Mouse (Mus musculus) liver, embryonic 13.5 days (tissue): ENCODE measurements around the gene Exoc6b. TPM values are rescaled to one million over a fixed set of nuclear protein-coding genes. Genes with fewer than 3 reads are reported as not detected.
A peak's percentile ranks its signal among the peaks of the same experiment; 100 is the strongest.

ENCODE experiments used
- ATAC-seq: fragments of 200-750 bp; cut with Nextera tagmentation; 2 replicates; pipeline ENCODE4 v1.8.0; 2017; ENCODE audit warnings: low read depth, mild to moderate bottlenecking, moderate number of reproducible peaks, moderate library complexity
- DNase-seq: peaks from one replicate; pipeline ENCODE4 v3.0.0; 2022
- H3K27ac ChIP-seq: fragments of 300-500 bp; sonication (generic); 2 replicates; pipeline ENCODE4 v1.5.1; 2015; ENCODE audit warnings: moderate library complexity, mild to moderate bottlenecking, inconsistent platforms
- H3K27me3 ChIP-seq: fragments of 300-500 bp; sonication (generic); 2 replicates; pipeline ENCODE4 v1.6.1; 2015; ENCODE audit warnings: mild to moderate bottlenecking, inconsistent platforms
- H3K36me3 ChIP-seq: fragments of 300-500 bp; sonication (generic); 2 replicates; pipeline ENCODE4 v1.6.1; 2015; ENCODE audit warnings: mild to moderate bottlenecking, inconsistent platforms
- H3K4me1 ChIP-seq: fragments of 300-500 bp; sonication (generic); replicated peaks from 2 replicates; pipeline ENCODE4 v1.6.1; 2015; ENCODE audit warnings: inconsistent platforms
- H3K4me2 ChIP-seq: fragments of 300-500 bp; sonication (generic); 2 replicates; pipeline ENCODE4 v1.6.1; 2015; ENCODE audit warnings: inconsistent platforms, mild to moderate bottlenecking, moderate library complexity
- H3K4me3 ChIP-seq: fragments of 300-500 bp; sonication (generic); replicated peaks from 2 replicates; pipeline ENCODE4 v1.5.1; 2015; ENCODE audit warnings: mild to moderate bottlenecking, inconsistent platforms
- H3K9ac ChIP-seq: fragments of 300-500 bp; sonication (generic); 2 replicates; pipeline ENCODE4 v1.6.1; 2015; ENCODE audit warnings: mild to moderate bottlenecking, inconsistent platforms
- H3K9me3 ChIP-seq: fragments of 300-500 bp; sonication (generic); replicated peaks from 2 replicates; pipeline ENCODE4 v1.6.1; 2016; ENCODE audit warnings: inconsistent platforms
- WGBS: fragments of 180-500 bp; shearing (Covaris S2); methylation state at CpG from one replicate; pipeline ENCODE4 v1.1.7; 2015; ENCODE audit not compliant: insufficient replicate concordance; 5-methylcytosine and 5-hydroxymethylcytosine counted together
- polyA plus RNA-seq: library from polyadenylated mRNA; unstranded; fragments of >200 nt; fragmentation: Nextera tagmentation; extraction: Ambion mirVana; gene quantifications from 2 replicates; pipeline ENCODE4 v1.2.1, GENCODE M21; 2015

Gene Exoc6b
- polyA plus RNA-seq, 1 experiment from 2014 or later, result 3.0 TPM

DNA sequence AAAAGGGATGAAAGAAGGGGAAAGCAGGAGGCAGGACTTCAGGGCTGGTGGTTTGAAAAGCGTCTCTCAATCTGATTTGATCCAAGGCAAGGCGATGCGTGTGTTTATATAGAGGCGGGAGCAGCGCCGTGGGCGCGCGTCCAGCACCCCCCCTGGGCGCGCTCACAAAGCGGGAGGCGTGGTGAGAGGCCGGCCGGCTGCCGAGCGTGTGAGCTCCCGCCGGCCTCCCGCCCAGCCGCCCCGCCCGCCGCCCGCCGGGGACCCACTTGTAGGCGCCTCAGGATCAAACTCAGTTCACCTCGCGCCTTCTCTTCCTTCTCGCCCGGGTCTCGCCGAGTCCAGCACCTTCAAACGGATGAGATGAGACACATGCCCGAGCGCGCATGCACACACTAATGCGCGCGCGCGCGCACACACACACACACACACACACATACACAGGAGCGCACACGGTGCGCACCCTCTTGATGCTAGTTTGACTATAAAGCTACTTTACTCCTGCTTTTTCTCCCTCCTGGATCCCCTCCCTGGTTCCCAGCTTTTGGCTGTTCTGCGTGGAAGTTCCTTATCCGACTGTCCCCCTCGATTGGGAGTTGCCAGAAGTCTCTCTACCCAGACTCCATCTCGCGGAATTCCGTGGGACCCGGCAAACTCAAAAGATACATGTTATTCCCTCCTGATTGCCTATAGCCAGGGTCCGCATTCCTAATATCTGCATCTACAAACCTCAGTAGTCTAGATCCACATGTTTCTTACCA is 480.2 kb downstream of the Exoc6b start:
- H3K27ac ChIP-seq, result no peak overlapping the region
- peak overlapping the region; percentile 50 for H3K4me3 ChIP-seq
- H3K36me3 ChIP-seq, result no peaks in the 10 kb centered on the region
- 1% methylated on average over 54 of the region's 54 CpGs for WGBS
- H3K4me2 ChIP-seq, result peak overlapping the region; percentile 64
- H3K9me3 ChIP-seq, result no peaks in the 10 kb centered on the region
- H3K27me3 ChIP-seq, result peaks cover 79% of the 10 kb centered on the region
- peaks cover 45% of the 10 kb centered on the region for H3K4me1 ChIP-seq
- ATAC-seq, result no peak
- no peak for DNase-seq
- no peak overlapping the region for H3K9ac ChIP-seq

- no peak overlapping the region for H3K9ac ChIP-seq
- ATAC-seq, result no peak
- peaks cover 51% of the 10 kb centered on the region for H3K4me1 ChIP-seq
- peak overlapping the region; percentile 64 for H3K4me2 ChIP-seq
- no peak for DNase-seq
- no peaks in the 10 kb centered on the region for H3K36me3 ChIP-seq
- WGBS, result 1% methylated on average over 41 of the region's 41 CpGs
- H3K27me3 ChIP-seq, result peaks cover 86% of the 10 kb centered on the region
- no peak overlapping the region for H3K27ac ChIP-seq
- no peaks in the 10 kb centered on the region for H3K9me3 ChIP-seq
- H3K4me3 ChIP-seq, result peak overlapping the region; percentile 50
Measured at GRCm38 (mm10) chr6:84588221-84588894, 481.0 kb downstream of the Exoc6b start.

- H3K4me2 ChIP-seq, result peak overlapping the region; percentile 64
- ATAC-seq, result no peak
- no peaks in the 10 kb centered on the region for H3K9me3 ChIP-seq
- peaks cover 94% of the 10 kb centered on the region for H3K27me3 ChIP-seq
- no peak overlapping the region for H3K27ac ChIP-seq
- DNase-seq, result no peak
- WGBS, result under 1% methylated on average over 51 of the region's 51 CpGs
- no peak overlapping the region for H3K9ac ChIP-seq
- peak overlapping the region; percentile 50 for H3K4me3 ChIP-seq
- H3K4me1 ChIP-seq, result peaks cover 55% of the 10 kb centered on the region
- H3K36me3 ChIP-seq, result no peaks in the 10 kb centered on the region
Measured at GRCm38 (mm10) chr6:84587471-84588101, 481.7 kb downstream of the Exoc6b start.

- no peak for ATAC-seq
- Histone ChIP-seq H3K9ac (no peak overlapping the region), H3K27ac (no peak overlapping the region), H3K4me1 (peaks cover 55% of the 10 kb centered on the region), H3K27me3 (peaks cover 97% of the 10 kb centered on the region), H3K4me3 (0 out of 2 replicates have a peak overlapping the region, but pooled peaks have one; percentile 38), H3K4me2 (peak overlapping the region; percentile 64; the same call in 1 of the 2 replicates), H3K9me3 (no peaks in the 10 kb centered on the region), H3K36me3 (no peaks in the 10 kb centered on the region)
- 1% methylated on average over 28 of the region's 28 CpGs for WGBS
- no peak for DNase-seq
Measured at GRCm38 (mm10) chr6:84586551-84587200, 482.6 kb downstream of the Exoc6b start.

- no peak for DNase-seq
- no peaks in the 10 kb centered on the region for H3K9me3 ChIP-seq
- H3K9ac ChIP-seq, result no peak overlapping the region
- peak overlapping the region; percentile 38 for H3K4me3 ChIP-seq
- peaks cover 50% of the 10 kb centered on the region for H3K4me1 ChIP-seq
- H3K36me3 ChIP-seq, result no peaks in the 10 kb centered on the region
- ATAC-seq, result no peak
- peaks cover 100% of the 10 kb centered on the region for H3K27me3 ChIP-seq
- under 1% methylated on average over 37 of the region's 37 CpGs for WGBS
- H3K27ac ChIP-seq, result no peak overlapping the region
- H3K4me2 ChIP-seq, result peak overlapping the region; percentile 53
Measured at GRCm38 (mm10) chr6:84585686-84586300, 483.5 kb downstream of the Exoc6b start.

GRCm38 (mm10) chr6:84584783-84585685 is 484.3 kb downstream of the Exoc6b start:
- DNase-seq (no peak), ATAC-seq (no peak)
- WGBS, result 1% methylated on average over 64 of the region's 66 CpGs

GRCm38 (mm10) chr6:84583841-84584782 is 485.2 kb downstream of the Exoc6b start:
- peaks cover 94% of the 10 kb centered on the region for H3K27me3 ChIP-seq
- H3K9me3 ChIP-seq, result no peaks in the 10 kb centered on the region
- H3K9ac ChIP-seq, result no peak overlapping the region
- no peak overlapping the region for H3K27ac ChIP-seq
- WGBS, result 2% methylated on average over 48 of the region's 48 CpGs
- peaks cover 42% of the 10 kb centered on the region for H3K4me1 ChIP-seq
- peak overlapping the region; percentile 38 for H3K4me3 ChIP-seq
- no peak for DNase-seq
- ATAC-seq, result 0 out of 2 replicates have a peak, but pooled peaks have one; percentile 21
- H3K4me2 ChIP-seq, result peak overlapping the region; percentile 53
- H3K36me3 ChIP-seq, result no peaks in the 10 kb centered on the region

More at GRCm38 (mm10) chr6:84584783-84585685, 484.3 kb downstream of the Exoc6b start:
- no peaks in the 10 kb centered on the region for H3K9me3 ChIP-seq
- H3K9ac ChIP-seq, result no peak overlapping the region
- peaks cover 100% of the 10 kb centered on the region for H3K27me3 ChIP-seq
- H3K4me2 ChIP-seq, result peak overlapping the region; percentile 53
- H3K4me1 ChIP-seq, result peaks cover 49% of the 10 kb centered on the region
- H3K36me3 ChIP-seq, result no peaks in the 10 kb centered on the region
- H3K4me3 ChIP-seq, result peak overlapping the region; percentile 38
- H3K27ac ChIP-seq, result no peak overlapping the region

DNA sequence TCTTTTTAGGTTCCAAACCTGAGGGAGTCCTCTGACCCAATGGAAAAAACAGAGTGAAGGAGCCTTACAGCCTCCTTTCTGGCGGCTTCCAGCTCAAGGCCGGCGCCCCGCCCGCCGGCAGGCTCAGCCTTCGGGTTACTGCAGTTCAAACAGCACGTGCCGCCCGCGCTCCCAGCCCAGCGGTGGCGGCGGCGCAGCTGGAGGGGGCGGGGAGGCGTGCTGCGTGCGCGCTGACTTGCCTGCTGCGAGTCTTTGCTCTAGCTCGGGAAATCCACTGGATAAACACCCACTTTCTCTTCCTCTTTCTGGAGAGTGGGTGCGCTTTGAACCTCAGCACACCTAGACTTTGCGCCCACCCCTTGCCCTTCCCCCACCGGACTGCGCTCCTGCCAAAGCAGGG is 485.9 kb downstream of the Exoc6b start:
- ATAC-seq, result 0 out of 2 replicates have a peak, but pooled peaks have one; percentile 21
- H3K4me1 ChIP-seq, result peaks cover 39% of the 10 kb centered on the region
- no peaks in the 10 kb centered on the region for H3K36me3 ChIP-seq
- peak; percentile 19 for DNase-seq
- H3K4me3 ChIP-seq, result peak overlapping the region; percentile 38
- H3K27me3 ChIP-seq, result peaks cover 87% of the 10 kb centered on the region
- no peaks in the 10 kb centered on the region for H3K9me3 ChIP-seq
- peak overlapping the region; percentile 53 for H3K4me2 ChIP-seq
- H3K27ac ChIP-seq, result no peak overlapping the region
- no peak overlapping the region for H3K9ac ChIP-seq
- under 1% methylated on average over 26 of the region's 26 CpGs for WGBS

DNA sequence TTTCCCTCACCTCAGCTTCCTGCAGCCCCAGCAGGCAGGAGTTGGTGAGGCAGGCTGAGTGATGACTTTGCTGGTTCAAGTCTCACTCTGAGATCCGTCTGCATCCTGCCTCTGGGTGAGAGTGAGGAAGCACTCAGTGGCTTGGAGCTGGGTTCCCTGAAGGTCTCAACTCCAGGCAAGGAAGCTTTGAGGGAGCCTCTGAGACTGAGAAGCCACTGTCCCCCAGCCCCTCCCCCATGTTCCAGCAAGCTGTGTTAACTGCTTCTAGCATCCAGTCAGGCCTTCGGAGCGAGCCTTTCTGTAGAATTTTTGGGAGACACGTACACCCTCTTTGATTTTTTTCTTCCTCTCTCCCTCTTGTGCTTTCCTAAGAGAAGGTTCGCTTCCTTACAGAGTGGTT is 486.5 kb downstream of the Exoc6b start:
- 31% methylated on average over 5 of the region's 5 CpGs for WGBS
- H3K9ac ChIP-seq, result no peak overlapping the region
- H3K4me1 ChIP-seq, result peaks cover 36% of the 10 kb centered on the region
- H3K27me3 ChIP-seq, result peaks cover 81% of the 10 kb centered on the region
- no peak overlapping the region for H3K4me2 ChIP-seq
- no peak overlapping the region for H3K27ac ChIP-seq
- no peak for ATAC-seq
- no peak for DNase-seq
- H3K9me3 ChIP-seq, result no peaks in the 10 kb centered on the region
- H3K36me3 ChIP-seq, result no peaks in the 10 kb centered on the region
- H3K4me3 ChIP-seq, result no peak overlapping the region
